Mouse (Mus musculus) cerebellum, adult 9-11 months (tissue): ENCODE results near the gene Sptb.

Experiments used
- DNase-seq: peaks from one replicate; pipeline ENCODE4 v3.0.0; 2022

Gene Sptb

DNA sequence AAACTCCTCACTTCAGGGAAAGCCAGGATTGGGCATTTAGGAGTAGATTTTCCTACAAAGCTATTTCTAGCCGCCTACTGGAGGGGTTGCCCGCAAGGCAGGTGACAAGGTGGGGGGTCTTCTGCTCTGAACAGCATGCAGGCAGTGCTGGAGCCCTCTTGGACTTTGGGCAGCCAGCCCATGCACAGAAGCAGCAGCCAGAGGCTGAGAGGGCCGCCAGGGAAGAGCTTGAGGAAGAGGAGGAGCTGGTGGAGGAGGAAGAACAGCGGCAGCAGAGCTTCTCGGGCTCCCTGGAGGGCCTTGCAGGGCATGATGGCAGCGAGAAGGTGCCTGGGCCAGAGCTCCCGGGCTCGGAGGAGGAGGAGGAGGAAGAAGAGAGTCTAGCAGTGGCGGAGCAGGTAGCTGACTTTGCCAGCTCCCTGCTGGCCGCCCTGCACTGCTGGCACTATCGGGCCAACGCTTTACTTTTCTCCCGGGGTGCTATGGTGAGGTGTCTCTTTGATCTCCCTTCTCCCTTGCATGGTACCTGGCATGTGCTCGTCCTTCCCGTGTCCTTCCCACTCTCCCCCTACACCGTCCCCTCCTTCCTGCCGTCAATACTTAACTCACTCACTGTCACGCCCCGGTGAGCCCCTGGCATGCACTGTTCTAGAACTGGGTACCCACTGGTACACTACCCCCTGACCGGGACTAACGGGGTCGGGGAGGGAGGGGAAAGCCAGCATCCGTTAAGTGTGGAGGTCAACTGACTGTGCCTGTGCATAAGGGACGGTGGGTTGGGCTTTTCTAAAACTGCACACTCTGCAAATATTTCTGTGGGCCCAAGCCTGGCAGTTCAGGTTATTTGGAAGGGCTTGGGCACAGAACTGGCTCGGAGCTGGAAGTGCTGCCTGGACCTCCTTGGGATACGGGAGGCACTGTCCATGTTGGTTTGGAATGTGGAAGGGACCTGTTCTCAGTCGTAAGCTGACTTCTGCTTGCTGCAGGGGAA lies 137.8 kb downstream of the Sptb start:
- DNase-seq, result peak; percentile 55

DNA sequence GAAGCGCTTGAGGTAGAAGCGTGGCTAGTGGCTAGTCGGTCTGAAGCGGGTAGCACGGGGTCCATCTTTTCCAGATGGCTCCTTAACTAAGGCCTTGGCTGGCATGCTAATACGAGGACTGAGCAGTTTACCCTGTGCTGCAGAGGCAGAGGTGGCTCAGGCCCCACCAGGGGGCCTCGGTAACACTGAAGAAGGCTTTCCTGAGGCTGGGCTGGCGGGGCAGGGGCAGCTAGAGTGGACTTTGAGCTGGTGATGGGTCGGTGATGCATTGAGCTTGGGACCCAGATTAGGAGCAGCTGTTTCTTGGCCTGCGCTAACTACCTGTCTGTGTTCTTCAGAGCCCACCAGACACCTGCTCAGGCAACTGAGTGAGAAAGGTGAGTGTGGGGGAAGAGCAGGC lies 139.1 kb downstream of the Sptb start:
- DNase-seq, result no peak

- no peak for DNase-seq
Measured at GRCm38 (mm10) chr12:76570221-76570940, 140.0 kb downstream of the Sptb start.

GRCm38 (mm10) chr12:76566284-76566683 lies 144.1 kb downstream of the Sptb start:
- no peak for DNase-seq

DNA sequence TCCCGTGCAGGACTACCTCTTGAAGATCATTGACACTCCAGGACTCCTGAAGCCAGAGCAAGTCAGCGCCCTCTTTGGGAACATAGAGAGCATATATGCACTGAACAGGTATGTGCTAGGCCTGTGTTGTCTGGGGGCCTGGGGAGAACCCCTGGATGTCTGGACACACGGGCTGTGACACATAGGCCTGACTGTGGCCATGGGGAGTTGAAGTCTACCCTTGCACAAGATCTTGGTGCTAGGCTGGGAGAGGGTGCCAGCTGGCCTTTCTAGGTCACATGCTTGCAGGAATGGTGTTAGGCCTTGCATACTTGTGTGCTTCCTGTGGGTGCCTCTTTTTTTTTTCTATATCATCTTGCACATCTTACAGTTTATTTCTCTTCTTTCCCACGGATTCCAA lies 148.2 kb downstream of the Sptb start:
- no peak for DNase-seq

DNA sequence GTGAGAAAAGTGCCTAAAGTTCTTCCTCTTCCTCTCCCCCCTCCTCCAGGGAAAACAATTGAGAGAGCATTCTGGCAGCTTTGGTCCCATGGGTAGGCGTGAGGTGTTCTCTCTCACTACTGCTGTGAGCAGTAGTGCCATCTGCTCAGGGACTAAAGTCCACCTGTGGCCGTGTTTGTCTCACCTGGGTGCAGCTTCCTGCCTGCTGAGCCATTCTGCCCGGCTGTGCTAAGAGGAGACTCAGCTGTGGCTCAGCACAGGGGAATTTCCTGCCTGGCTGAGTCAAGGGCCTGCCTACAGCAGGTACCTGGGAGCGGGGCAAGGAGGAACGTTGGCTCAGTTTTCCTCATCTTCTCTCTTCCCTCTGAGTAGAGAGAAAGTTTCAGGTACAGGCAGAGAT lies 152.1 kb downstream of the Sptb start:
- peak; percentile 59 for DNase-seq

- no peak for DNase-seq
Measured at GRCm38 (mm10) chr12:76556745-76557389, 153.5 kb downstream of the Sptb start.

DNA sequence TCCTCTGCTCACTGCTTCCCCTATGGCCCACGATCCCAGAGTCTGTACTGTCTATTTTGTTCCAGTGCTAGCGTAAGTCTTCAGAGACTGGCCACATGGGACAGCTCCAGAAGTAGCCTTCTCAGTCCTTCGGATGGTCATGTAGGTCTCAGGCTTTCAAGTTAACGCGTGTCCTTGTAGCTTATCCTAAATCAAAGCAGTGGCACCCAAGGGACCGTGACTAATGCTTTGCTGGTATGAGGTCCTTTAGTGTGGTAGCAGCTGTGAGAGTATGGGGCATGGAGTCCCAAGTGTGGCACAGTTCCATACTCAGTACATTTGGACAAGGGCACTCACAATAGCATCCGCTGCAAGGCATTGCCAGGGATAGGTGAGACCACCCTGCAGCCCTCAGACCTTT lies 154.2 kb downstream of the Sptb start:
- DNase-seq, result no peak

- no peak for DNase-seq
Measured at GRCm38 (mm10) chr12:76554871-76555386, 155.4 kb downstream of the Sptb start.

- DNase-seq, result no peak
Measured at GRCm38 (mm10) chr12:76554392-76554791, 156.0 kb downstream of the Sptb start.

DNA sequence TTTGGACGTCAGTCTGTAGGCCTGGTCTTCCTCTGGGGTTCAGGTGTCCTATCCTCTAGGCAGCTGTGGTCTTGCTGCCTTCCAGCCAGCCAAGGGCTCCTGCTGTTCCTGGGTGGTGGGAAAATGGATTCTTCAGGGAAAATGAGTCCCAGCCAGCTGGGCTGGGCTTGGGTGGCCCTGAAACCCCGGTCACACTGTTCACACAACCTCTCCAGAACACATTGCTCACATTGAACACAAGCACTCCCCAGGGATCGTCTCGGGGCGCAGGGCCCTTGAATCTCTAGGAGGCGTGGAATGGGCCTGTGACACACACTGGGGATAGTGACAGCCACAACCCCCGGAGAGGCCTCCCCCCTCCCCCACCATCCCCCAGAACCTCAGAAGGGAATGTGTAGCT lies 156.4 kb downstream of the Sptb start:
- no peak for DNase-seq

DNA sequence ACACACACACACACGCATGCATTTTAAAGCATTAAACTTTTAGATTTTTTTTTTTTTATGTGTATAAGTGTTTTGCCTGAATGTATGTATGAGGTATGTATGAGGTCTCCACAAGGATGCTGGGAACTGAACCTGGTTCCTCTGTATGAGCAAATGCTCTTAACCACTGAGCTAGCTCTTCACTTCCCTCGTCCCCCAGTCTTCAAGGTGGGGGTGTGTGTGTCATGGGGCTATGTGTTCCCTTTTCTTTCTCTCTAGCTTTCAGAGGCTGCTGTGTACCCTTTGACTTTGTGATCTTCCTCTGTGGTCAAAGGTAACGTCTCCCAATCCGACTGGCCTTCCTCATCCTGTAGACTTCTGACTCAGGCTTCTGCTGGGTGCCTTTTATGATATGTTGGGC lies 157.4 kb downstream of the Sptb start:
- DNase-seq, result no peak

DNA sequence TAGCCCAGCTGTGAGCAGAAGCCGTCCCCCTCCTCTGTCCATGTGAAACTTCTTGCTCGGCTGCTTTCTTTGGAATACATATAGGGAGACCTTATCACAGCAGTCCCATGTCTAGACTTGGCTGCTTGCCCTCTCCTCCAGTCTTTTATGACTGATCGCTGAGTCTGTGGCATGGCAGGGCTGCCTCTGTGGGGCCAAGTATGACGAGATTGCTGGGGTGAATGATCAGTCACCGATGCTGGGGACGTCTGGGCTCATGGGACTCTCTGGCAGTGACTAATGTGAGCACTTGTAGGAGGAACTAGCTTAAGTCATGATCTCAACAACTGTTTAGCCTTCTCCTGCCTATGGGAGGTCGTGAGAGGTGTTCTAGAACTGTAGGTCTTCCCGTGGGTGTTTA lies 158.0 kb downstream of the Sptb start:
- DNase-seq, result no peak

GRCm38 (mm10) chr12:76549203-76549602 lies 161.1 kb downstream of the Sptb start:
- no peak for DNase-seq

DNA sequence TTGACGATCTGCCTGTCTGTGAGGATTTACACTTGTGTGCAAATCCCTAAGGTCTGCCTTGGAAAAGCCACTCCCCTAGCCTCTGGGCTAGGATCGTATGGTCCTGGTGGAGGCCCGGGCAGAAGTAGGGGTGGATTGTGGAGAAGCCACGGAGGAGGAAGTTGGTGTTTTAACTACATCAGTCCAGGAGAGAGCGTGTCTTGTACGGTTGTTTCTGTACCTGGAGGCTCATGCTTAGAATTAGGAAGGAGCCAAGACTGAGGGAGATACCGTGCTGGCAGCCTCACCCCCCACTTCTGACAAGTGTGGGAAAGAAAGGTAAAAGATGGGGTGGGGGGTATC lies 162.3 kb downstream of the Sptb start:
- DNase-seq, result no peak

DNA sequence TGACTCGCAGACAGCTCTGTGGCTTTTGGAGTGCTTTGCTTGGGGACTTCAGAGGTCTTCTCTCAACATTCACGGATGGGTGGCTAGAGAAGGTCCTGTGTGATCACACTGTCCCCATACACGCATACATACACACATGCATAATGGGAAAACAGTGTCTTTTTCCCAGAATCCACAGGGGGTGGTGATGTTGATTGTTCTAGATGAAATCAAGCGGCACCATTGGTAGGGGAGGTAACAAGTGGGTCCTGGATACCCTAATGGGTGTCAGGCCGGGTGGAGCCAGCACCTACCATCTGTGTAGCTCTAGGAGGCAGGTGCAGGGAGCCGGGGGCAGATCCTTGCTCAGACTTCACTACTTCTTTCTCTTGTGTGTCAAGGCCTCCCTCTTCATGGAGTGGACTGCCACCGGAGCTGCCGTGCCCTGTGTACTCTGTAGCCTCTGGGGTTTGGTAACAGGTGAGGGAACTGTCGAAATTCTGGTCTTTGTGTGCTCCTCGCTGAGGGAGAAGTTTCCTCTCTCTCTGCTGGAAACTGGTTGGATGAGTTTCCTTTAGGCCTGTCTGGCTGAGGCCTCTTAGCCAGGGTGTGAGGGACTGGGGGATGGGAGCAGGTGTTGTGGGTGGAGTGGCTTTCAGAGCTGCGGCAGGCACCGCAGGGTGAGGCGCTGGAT lies 162.8 kb downstream of the Sptb start:
- no peak for DNase-seq

DNA sequence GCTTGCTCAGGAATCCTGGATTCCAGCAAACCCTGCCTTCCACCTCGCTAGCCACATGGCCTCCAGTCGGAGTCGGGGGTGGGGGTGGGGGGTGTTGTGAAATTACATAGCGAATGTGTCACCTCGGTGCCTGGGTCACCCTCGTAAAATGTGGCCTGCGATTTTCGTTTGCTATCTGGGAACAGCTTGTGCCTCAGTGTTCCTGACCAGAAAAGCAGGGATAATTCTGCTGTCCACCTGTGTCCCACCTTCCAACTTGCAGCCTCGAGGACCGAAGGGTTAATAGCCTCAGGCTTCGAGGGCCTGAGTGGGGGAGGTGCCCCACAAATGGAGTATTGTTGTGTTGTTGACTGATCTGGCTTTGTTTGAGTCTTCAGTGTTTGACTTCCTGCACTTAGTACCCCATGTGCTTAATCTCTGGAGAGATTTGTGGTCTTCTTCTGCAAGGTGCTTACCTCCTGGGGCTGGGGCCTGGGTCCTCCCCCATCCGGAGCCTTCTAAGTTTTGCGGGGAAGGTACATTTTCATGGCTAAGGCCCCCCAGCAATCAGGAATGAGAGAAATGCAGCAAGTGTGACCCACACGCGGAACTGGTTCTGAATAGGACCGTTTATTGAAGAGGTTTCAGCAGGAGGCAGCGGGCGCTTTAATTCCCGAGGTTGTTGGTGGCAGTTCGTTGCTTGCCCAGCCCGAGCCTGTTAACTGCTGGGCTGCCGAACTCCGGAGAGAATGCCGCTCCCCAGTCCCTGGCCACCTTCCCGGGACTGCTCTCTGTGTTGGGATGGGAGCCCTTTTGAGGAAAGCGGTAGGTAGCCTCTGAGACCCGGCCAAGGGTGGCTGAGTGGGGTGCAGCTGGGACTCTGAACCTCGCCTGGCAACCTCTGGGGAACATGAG lies 163.7 kb downstream of the Sptb start:
- DNase-seq, result no peak

DNA sequence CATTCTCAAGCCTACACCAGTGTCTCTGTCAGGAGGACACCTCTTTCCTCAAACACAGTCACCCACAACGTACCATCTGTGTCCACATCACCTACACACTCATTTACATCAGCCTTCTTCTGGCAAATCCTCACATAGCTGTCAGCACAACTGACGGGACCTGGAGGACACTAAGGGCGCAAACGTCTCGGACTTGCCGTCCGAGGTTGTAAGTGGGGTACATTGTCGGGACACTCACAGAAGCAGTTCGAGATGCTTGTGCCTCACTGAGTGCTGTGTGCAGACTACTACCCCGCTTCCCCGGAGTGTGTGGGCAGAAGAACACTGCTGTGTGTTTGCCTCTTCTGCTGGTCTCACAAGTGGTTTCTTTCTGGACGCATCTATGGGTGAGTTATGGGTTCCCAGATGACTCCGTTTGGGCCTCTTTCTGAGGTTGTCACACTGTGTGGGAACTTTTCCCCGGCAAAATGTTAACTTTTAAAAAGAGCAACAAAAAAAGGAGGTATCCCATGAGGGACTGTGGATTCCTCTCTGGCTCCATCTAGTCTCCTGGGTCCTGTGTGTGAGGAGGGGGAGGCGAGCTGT lies 164.5 kb downstream of the Sptb start:
- no peak for DNase-seq

- no peak for DNase-seq
Measured at GRCm38 (mm10) chr12:76541879-76542278, 168.5 kb downstream of the Sptb start.

DNA sequence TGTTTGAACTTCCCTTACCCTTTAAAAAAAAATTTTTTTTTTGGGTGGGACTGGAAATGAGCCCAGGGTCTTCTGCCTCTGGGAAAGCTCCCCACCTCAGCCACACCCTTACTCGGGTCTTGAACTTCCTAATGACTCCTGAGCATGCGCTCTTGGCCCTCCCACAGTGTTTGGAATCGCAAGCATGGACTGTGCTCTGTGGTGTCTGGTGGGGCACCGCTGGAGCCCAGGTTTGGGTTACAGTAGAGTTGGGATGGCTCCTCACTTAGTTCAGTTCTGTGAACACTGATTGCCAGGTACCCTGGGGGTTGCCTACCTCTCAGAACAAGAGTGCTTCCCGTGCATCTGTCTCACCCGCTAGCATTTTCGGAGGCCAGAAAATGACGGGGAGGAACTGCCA lies 168.9 kb downstream of the Sptb start:
- no peak for DNase-seq

GRCm38 (mm10) chr12:76540701-76541221 lies 169.6 kb downstream of the Sptb start:
- DNase-seq, result no peak
